Mouse (Mus musculus): ENCODE results near the gene Dnajb5. TPM values are rescaled to one million over a fixed set of nuclear protein-coding genes. Genes with fewer than 3 reads are reported as not detected.

Gene Dnajb5
- 11.9 and 15.4 TPM in 2 replicates for polyA plus RNA-seq (2014; fragmentation: Nextera tagmentation; extraction: Ambion mirVana)

- ATAC-seq (ENCODE audit: low read depth) (peak; percentile 97), DNase-seq (ENCODE audit: low spot score) (peak; percentile 98)
- Histone ChIP-seq H3K27ac (replicated peaks; ENCODE audit: low read depth, low read length) (peak within 1 kb of the TSS; percentile 90), H3K4me2 (ENCODE audit: low read depth, low read length) (peak within 1 kb of the TSS; percentile 81), H3K36me3 (ENCODE audit: control insufficient read depth, insufficient read depth, low read length) (no peaks in the 10 kb centered on the region), H3K27me3 (replicated peaks; ENCODE audit: control insufficient read depth, insufficient read depth, low read length) (no peaks in the 10 kb centered on the region), H3K9ac (ENCODE audit: low read depth, low read length) (peak within 1 kb of the TSS; percentile 93), H3K4me3 (ENCODE audit: low read depth, low read length) (peak within 1 kb of the TSS; percentile 74), H3K9me3 (ENCODE audit: control insufficient read depth, low read length) (no peaks in the 10 kb centered on the region), H3K4me1 (ENCODE audit: control insufficient read depth, insufficient read depth, low read length) (peaks cover 17% of the 10 kb centered on the region)
- WGBS: 0% methylated on average over 10 of the region's 39 CpGs
These were observed at the start of gene Dnajb5 for GRCm38 (mm10) chr4:42949676-42950051. Gene Dnajb5, plus strand, starts transcription at chr4:42949814.

DNA sequence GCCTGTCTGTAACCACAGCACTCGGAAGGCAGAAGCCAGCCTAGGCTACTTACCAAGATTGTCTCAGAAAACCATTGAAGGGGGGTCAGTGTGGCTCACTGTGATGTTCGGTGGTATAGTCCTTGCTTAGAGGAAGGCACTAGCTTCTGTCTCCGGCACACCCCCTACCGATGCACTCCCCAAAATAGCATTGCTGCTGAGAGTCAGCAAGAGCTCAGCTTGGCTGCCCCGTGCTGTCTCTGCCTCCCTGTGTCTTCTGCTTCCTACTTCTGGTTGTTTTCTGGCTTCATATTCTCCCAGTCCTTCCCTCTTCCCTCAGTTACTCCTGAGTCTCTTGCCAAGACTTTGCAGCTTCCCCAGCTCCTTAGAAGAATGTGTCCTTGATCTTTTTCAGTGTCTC lies 48.7 kb upstream of the Dnajb5 start:
- Histone ChIP-seq H3K36me3 (ENCODE audit: control insufficient read depth, insufficient read depth, low read length) (no peaks in the 10 kb centered on the region), H3K4me2 (ENCODE audit: low read depth, low read length) (no peak overlapping the region), H3K4me1 (ENCODE audit: control insufficient read depth, insufficient read depth, low read length) (no peaks in the 10 kb centered on the region), H3K9ac (ENCODE audit: low read depth, low read length) (no peak overlapping the region), H3K27me3 (replicated peaks; ENCODE audit: control insufficient read depth, insufficient read depth, low read length) (no peaks in the 10 kb centered on the region), H3K4me3 (ENCODE audit: low read depth, low read length) (no peak overlapping the region), H3K27ac (replicated peaks; ENCODE audit: low read depth, low read length) (no peak overlapping the region), H3K9me3 (ENCODE audit: control insufficient read depth, low read length) (no peaks in the 10 kb centered on the region)
- ATAC-seq (ENCODE audit: low read depth): no peak
- WGBS: 70% methylated on average over 5 of the region's 5 CpGs
- no peak for DNase-seq (ENCODE audit: low spot score)

- Histone ChIP-seq H3K27ac (replicated peaks; ENCODE audit: low read depth, low read length) (no peak overlapping the region), H3K27me3 (replicated peaks; ENCODE audit: control insufficient read depth, insufficient read depth, low read length) (no peaks in the 10 kb centered on the region), H3K9ac (ENCODE audit: low read depth, low read length) (no peak overlapping the region), H3K4me2 (ENCODE audit: low read depth, low read length) (no peak overlapping the region), H3K4me1 (ENCODE audit: control insufficient read depth, insufficient read depth, low read length) (no peaks in the 10 kb centered on the region), H3K4me3 (ENCODE audit: low read depth, low read length) (no peak overlapping the region), H3K36me3 (ENCODE audit: control insufficient read depth, insufficient read depth, low read length) (no peaks in the 10 kb centered on the region), H3K9me3 (ENCODE audit: control insufficient read depth, low read length) (no peaks in the 10 kb centered on the region)
- ATAC-seq (ENCODE audit: low read depth) (no peak), DNase-seq (ENCODE audit: low spot score) (no peak)
- WGBS: 58% methylated on average over 9 of the region's 9 CpGs
These were observed 47.4 kb upstream of the Dnajb5 start for GRCm38 (mm10) chr4:42902174-42902573.

DNA sequence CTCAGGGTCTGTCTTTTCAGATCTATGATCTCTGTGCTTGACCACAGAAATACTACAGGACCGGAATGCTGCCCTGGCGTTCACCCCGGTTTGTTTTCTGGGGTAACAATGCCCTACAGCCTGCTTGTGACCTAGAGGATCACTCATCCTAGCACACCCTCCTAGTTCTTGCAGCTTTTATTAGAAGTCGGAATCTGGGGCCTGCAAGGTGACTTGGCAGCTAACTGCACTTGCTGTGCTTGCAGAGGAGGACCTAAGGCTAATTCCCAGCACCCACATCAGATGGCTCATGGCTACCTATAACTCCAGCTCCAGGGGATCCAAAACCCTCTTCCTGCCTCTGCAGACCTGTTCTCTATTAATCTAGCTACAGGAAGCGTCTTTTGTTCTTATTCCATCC lies 46.9 kb upstream of the Dnajb5 start:
- no peak overlapping the region for H3K27ac ChIP-seq (replicated peaks; ENCODE audit: low read depth, low read length)
- H3K9me3 ChIP-seq (ENCODE audit: control insufficient read depth, low read length): no peaks in the 10 kb centered on the region
- no peak overlapping the region for H3K4me3 ChIP-seq (ENCODE audit: low read depth, low read length)
- ATAC-seq (ENCODE audit: low read depth) (no peak), DNase-seq (ENCODE audit: low spot score) (no peak)
- no peaks in the 10 kb centered on the region for H3K27me3 ChIP-seq (replicated peaks; ENCODE audit: control insufficient read depth, insufficient read depth, low read length)
- H3K36me3 ChIP-seq (ENCODE audit: control insufficient read depth, insufficient read depth, low read length): no peaks in the 10 kb centered on the region
- 90% methylated on average over 5 of the region's 5 CpGs for WGBS
- no peak overlapping the region for H3K4me2 ChIP-seq (ENCODE audit: low read depth, low read length)
- H3K4me1 ChIP-seq (ENCODE audit: control insufficient read depth, insufficient read depth, low read length): no peaks in the 10 kb centered on the region
- H3K9ac ChIP-seq (ENCODE audit: low read depth, low read length): no peak overlapping the region

- Histone ChIP-seq H3K27me3 (replicated peaks; ENCODE audit: control insufficient read depth, insufficient read depth, low read length) (no peaks in the 10 kb centered on the region), H3K9ac (ENCODE audit: low read depth, low read length) (no peak overlapping the region), H3K27ac (replicated peaks; ENCODE audit: low read depth, low read length) (no peak overlapping the region), H3K4me2 (ENCODE audit: low read depth, low read length) (no peak overlapping the region), H3K9me3 (ENCODE audit: control insufficient read depth, low read length) (no peaks in the 10 kb centered on the region), H3K4me3 (ENCODE audit: low read depth, low read length) (no peak overlapping the region), H3K4me1 (ENCODE audit: control insufficient read depth, insufficient read depth, low read length) (no peaks in the 10 kb centered on the region), H3K36me3 (ENCODE audit: control insufficient read depth, insufficient read depth, low read length) (no peaks in the 10 kb centered on the region)
- DNase-seq (ENCODE audit: low spot score) (no peak), ATAC-seq (ENCODE audit: low read depth) (no peak)
- WGBS: 47% methylated on average over 1 of the region's 1 CpGs
These were observed 45.7 kb upstream of the Dnajb5 start for GRCm38 (mm10) chr4:42903942-42904341.

DNA sequence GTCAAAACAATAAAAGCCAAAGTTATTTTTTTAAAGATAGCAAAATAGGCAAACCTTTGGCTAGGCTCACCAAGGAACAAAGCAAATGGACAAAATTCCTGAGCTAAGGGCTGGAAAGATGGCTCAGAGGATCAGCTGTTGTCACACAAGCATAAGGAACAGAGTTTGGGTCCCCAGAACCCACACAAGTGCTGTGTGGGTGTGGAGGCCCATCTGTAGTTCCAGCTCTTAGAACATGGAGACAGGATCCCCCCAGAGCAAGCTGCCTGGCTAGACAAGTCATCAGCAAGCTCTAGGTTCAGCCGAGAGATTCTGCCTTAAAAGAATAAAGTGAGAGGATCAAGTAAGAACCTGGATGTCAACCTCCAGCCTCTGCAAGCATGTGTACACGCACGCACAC lies 45.1 kb upstream of the Dnajb5 start:
- no peak overlapping the region for H3K27ac ChIP-seq (replicated peaks; ENCODE audit: low read depth, low read length)
- H3K36me3 ChIP-seq (ENCODE audit: control insufficient read depth, insufficient read depth, low read length): no peaks in the 10 kb centered on the region
- no peak for DNase-seq (ENCODE audit: low spot score)
- H3K4me2 ChIP-seq (ENCODE audit: low read depth, low read length): no peak overlapping the region
- ATAC-seq (ENCODE audit: low read depth): no peak
- no peaks in the 10 kb centered on the region for H3K4me1 ChIP-seq (ENCODE audit: control insufficient read depth, insufficient read depth, low read length)
- H3K27me3 ChIP-seq (replicated peaks; ENCODE audit: control insufficient read depth, insufficient read depth, low read length): no peaks in the 10 kb centered on the region
- H3K4me3 ChIP-seq (ENCODE audit: low read depth, low read length): no peak overlapping the region
- no peak overlapping the region for H3K9ac ChIP-seq (ENCODE audit: low read depth, low read length)
- WGBS: 88% methylated on average over 3 of the region's 3 CpGs
- H3K9me3 ChIP-seq (ENCODE audit: control insufficient read depth, low read length): no peaks in the 10 kb centered on the region

- Histone ChIP-seq H3K4me1 (ENCODE audit: control insufficient read depth, insufficient read depth, low read length) (no peaks in the 10 kb centered on the region), H3K4me2 (ENCODE audit: low read depth, low read length) (no peak overlapping the region), H3K27ac (replicated peaks; ENCODE audit: low read depth, low read length) (no peak overlapping the region), H3K9me3 (ENCODE audit: control insufficient read depth, low read length) (no peaks in the 10 kb centered on the region), H3K9ac (ENCODE audit: low read depth, low read length) (no peak overlapping the region), H3K4me3 (ENCODE audit: low read depth, low read length) (no peak overlapping the region), H3K27me3 (replicated peaks; ENCODE audit: control insufficient read depth, insufficient read depth, low read length) (no peaks in the 10 kb centered on the region), H3K36me3 (ENCODE audit: control insufficient read depth, insufficient read depth, low read length) (no peaks in the 10 kb centered on the region)
- ATAC-seq (ENCODE audit: low read depth): no peak
- DNase-seq (ENCODE audit: low spot score): no peak
- WGBS: 73% methylated on average over 6 of the region's 6 CpGs
These were observed 44.6 kb upstream of the Dnajb5 start for GRCm38 (mm10) chr4:42904966-42905365.

DNA sequence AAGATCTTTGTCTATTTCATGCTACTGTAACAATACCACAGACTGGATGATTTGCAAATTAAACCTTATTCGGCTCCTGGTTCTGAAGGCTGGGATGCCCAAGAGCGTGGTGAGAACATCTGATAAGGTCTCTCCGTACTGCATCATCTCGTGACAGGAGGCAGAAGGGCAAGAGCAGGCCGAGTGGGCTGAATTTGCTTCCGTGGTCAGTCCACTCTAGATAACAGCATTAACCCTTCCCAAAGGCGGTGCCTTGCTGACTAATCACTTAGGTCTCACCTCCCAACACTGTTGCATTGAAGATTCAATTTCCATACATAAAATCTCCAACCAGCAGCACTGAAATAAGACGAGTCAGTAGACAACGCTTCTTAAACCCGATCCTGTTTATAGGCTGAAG lies 36.2 kb upstream of the Dnajb5 start:
- ATAC-seq (ENCODE audit: low read depth) (no peak), DNase-seq (ENCODE audit: low spot score) (no peak)
- Histone ChIP-seq H3K27ac (replicated peaks; ENCODE audit: low read depth, low read length) (no peak overlapping the region), H3K9ac (ENCODE audit: low read depth, low read length) (no peak overlapping the region), H3K9me3 (ENCODE audit: control insufficient read depth, low read length) (no peaks in the 10 kb centered on the region), H3K4me1 (ENCODE audit: control insufficient read depth, insufficient read depth, low read length) (no peaks in the 10 kb centered on the region), H3K36me3 (ENCODE audit: control insufficient read depth, insufficient read depth, low read length) (no peaks in the 10 kb centered on the region), H3K4me3 (ENCODE audit: low read depth, low read length) (no peak overlapping the region), H3K4me2 (ENCODE audit: low read depth, low read length) (no peak overlapping the region), H3K27me3 (replicated peaks; ENCODE audit: control insufficient read depth, insufficient read depth, low read length) (peaks cover 45% of the 10 kb centered on the region)
- WGBS: 54% methylated on average over 10 of the region's 10 CpGs

GRCm38 (mm10) chr4:42915311-42915710 lies 34.3 kb upstream of the Dnajb5 start:
- H3K27me3 ChIP-seq (replicated peaks; ENCODE audit: control insufficient read depth, insufficient read depth, low read length): peaks cover 52% of the 10 kb centered on the region
- H3K9me3 ChIP-seq (ENCODE audit: control insufficient read depth, low read length): no peaks in the 10 kb centered on the region
- 81% methylated on average over 12 of the region's 12 CpGs for WGBS
- H3K4me3 ChIP-seq (ENCODE audit: low read depth, low read length): no peak overlapping the region
- no peaks in the 10 kb centered on the region for H3K4me1 ChIP-seq (ENCODE audit: control insufficient read depth, insufficient read depth, low read length)
- no peak overlapping the region for H3K4me2 ChIP-seq (ENCODE audit: low read depth, low read length)
- no peak overlapping the region for H3K27ac ChIP-seq (replicated peaks; ENCODE audit: low read depth, low read length)
- DNase-seq (ENCODE audit: low spot score): no peak
- no peak for ATAC-seq (ENCODE audit: low read depth)
- H3K9ac ChIP-seq (ENCODE audit: low read depth, low read length): no peak overlapping the region
- H3K36me3 ChIP-seq (ENCODE audit: control insufficient read depth, insufficient read depth, low read length): no peaks in the 10 kb centered on the region
